Mouse (Mus musculus): ENCODE results near the gene Marveld3.

DNA sequence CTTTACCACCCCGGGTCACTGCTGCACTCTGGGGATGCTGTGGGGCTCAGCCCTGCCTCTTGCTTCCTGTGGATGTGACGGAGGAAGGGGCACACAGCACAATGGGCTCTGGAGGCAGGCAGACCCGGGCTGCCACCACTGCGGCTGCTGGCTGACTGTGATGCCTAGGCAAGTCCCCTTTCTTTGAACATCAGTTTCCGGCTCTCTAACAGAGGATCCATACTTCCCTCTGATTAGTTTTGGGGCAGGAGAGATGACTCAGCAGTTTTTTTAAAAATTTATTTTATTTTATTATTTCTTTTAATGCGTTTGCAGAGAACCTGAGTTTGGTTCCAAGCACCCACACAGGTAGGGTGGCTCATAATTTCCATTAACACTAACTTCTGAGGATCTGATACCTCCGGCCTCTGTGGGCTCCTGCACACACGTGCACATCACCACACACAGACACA is 47.0 kb upstream of the Marveld3 start:
- TF ChIP-seq CTCF (IDR thresholded peaks at IDR 0.05; ENCODE audit: low read depth) (no peak), EP300 (optimal IDR thresholded peaks at IDR 0.05) (no peak)

Measured in stomach, postnatal 0 days (tissue).